Mouse (Mus musculus) heart, embryonic 16.5 days (tissue): Measurements from ENCODE around the gene Ankrd55. TPM values are rescaled to one million over a fixed set of nuclear protein-coding genes. Genes with fewer than 3 reads are reported as not detected.
"Not testable (repeated sequence)": the region's sequence is repeated elsewhere in the genome, so short reads cannot be mapped to it uniquely, and the experiment has no call there.

Experiments
- ATAC-seq: fragments of 200-750 bp; cut with Nextera tagmentation; replicated peaks from 2 replicates; pipeline ENCODE4 v1.8.0; 2017; ENCODE audit warnings: moderate number of reproducible peaks; ENCODE audit not compliant: insufficient read depth, low FRiP score; ENCODE audit errors: extremely low read depth
- H3K27ac ChIP-seq: fragments of 300-500 bp; sonication (generic); 2 replicates; pipeline ENCODE4 v1.5.1; 2014; ENCODE audit warnings: mild to moderate bottlenecking, low read length, control low read depth, moderate library complexity
- H3K27me3 ChIP-seq: fragments of 300-500 bp; sonication (generic); 2 replicates; pipeline ENCODE4 v1.6.1; 2014; ENCODE audit warnings: low read length, mixed read lengths; ENCODE audit not compliant: control insufficient read depth, insufficient read depth
- H3K36me3 ChIP-seq: fragments of 300-500 bp; sonication (generic); 2 replicates; pipeline ENCODE4 v1.6.1; 2014; ENCODE audit not compliant: control insufficient read depth, insufficient read depth
- H3K4me1 ChIP-seq: fragments of 300-500 bp; sonication (generic); 2 replicates; pipeline ENCODE4 v1.6.1; 2014; ENCODE audit warnings: low read length, mixed read lengths; ENCODE audit not compliant: control insufficient read depth, insufficient read depth
- H3K4me2 ChIP-seq: fragments of 300-500 bp; sonication (generic); 2 replicates; pipeline ENCODE4 v1.6.1; 2014; ENCODE audit warnings: low read depth, mild to moderate bottlenecking, control low read depth, low read length
- H3K4me3 ChIP-seq: fragments of 300-500 bp; sonication (generic); 2 replicates; pipeline ENCODE4 v1.5.1; 2014; ENCODE audit warnings: mild to moderate bottlenecking, control low read depth, low read length
- H3K9ac ChIP-seq: fragments of 300-500 bp; sonication (generic); 2 replicates; pipeline ENCODE4 v1.6.1; 2014; ENCODE audit warnings: low read length, control low read depth
- H3K9me3 ChIP-seq: fragments of 300-500 bp; sonication (generic); replicated peaks from 2 replicates; pipeline ENCODE4 v1.6.1; 2016; ENCODE audit warnings: low read length; ENCODE audit not compliant: control insufficient read depth
- WGBS: fragments of 180-500 bp; shearing (Covaris S2); extraction: QIAGEN DNeasy Blood & Tissue Kit; methylation state at CpG from one replicate; pipeline ENCODE4 v1.1.7; 2014; 5-methylcytosine and 5-hydroxymethylcytosine counted together
- polyA plus RNA-seq: library from polyadenylated mRNA; unstranded; fragments of >200 nt; fragmentation: Nextera tagmentation; extraction: Ambion mirVana; gene quantifications from 2 replicates; pipeline ENCODE4 v1.2.1, GENCODE M21; 2015

Gene Ankrd55
- polyA plus RNA-seq, 1 experiment from 2014 or later = 0.32 TPM

- peaks cover 16% of the 10 kb centered on the region for H3K4me1 ChIP-seq
- H3K9me3 ChIP-seq, H3K4me3 ChIP-seq, H3K27me3 ChIP-seq, H3K9ac ChIP-seq, H3K36me3 ChIP-seq: not testable (repeated sequence)
- 25% methylated on average over 3 of the region's 3 CpGs for WGBS
- peak overlapping the region; percentile 55 for H3K27ac ChIP-seq
- H3K4me2 ChIP-seq = peak overlapping the region; percentile 6; the same call in 1 of the 2 replicates
- ATAC-seq = 0 out of 2 replicates have a peak, but pooled peaks have one; percentile 21
Measured at GRCm38 (mm10) chr13:112311611-112312010, 23.4 kb downstream of the Ankrd55 start.

GRCm38 (mm10) chr13:112315442-112315841 is 27.2 kb downstream of the Ankrd55 start:
- Histone ChIP-seq H3K4me2 (no peak overlapping the region), H3K4me1 (peaks cover 17% of the 10 kb centered on the region), H3K9ac (no peak overlapping the region), H3K36me3 (no peaks in the 10 kb centered on the region), H3K27ac (no peak overlapping the region), H3K4me3 (no peak overlapping the region), H3K27me3 (no peaks in the 10 kb centered on the region), H3K9me3 (no peaks in the 10 kb centered on the region)
- ATAC-seq = no peak
- 49% methylated on average over 3 of the region's 3 CpGs for WGBS

- ATAC-seq = peak; percentile 63
- no peak overlapping the region for H3K4me3 ChIP-seq
- no peaks in the 10 kb centered on the region for H3K27me3 ChIP-seq
- no peaks in the 10 kb centered on the region for H3K9me3 ChIP-seq
- no peak overlapping the region for H3K9ac ChIP-seq
- no peaks in the 10 kb centered on the region for H3K36me3 ChIP-seq
- peaks cover 7% of the 10 kb centered on the region; the same call in 1 of the 2 replicates for H3K4me1 ChIP-seq
- H3K27ac ChIP-seq = no peak overlapping the region
- H3K4me2 ChIP-seq = no peak overlapping the region
- 53% methylated on average over 11 of the region's 11 CpGs for whole genome bisulfite sequencing
Measured at GRCm38 (mm10) chr13:112316622-112317482, 28.6 kb downstream of the Ankrd55 start.

GRCm38 (mm10) chr13:112318124-112318523 is 29.9 kb downstream of the Ankrd55 start:
- Histone ChIP-seq H3K36me3 (no peaks in the 10 kb centered on the region), H3K4me3 (no peak overlapping the region), H3K4me2 (no peak overlapping the region), H3K27ac (no peak overlapping the region), H3K9ac (no peak overlapping the region), H3K9me3 (no peaks in the 10 kb centered on the region), H3K27me3 (no peaks in the 10 kb centered on the region), H3K4me1 (peaks cover 7% of the 10 kb centered on the region; the same call in 1 of the 2 replicates)
- no peak for ATAC-seq
- 79% methylated on average over 8 of the region's 8 CpGs for WGBS

- H3K4me1 ChIP-seq = peaks cover 6% of the 10 kb centered on the region
- no peak overlapping the region for H3K4me2 ChIP-seq
- H3K27ac ChIP-seq = no peak overlapping the region
- no peak overlapping the region for H3K9ac ChIP-seq
- H3K27me3 ChIP-seq = no peaks in the 10 kb centered on the region
- ATAC-seq = no peak
- H3K9me3 ChIP-seq = no peaks in the 10 kb centered on the region
- no peaks in the 10 kb centered on the region for H3K36me3 ChIP-seq
- WGBS = 74% methylated on average over 12 of the region's 12 CpGs
- no peak overlapping the region for H3K4me3 ChIP-seq
Measured at GRCm38 (mm10) chr13:112323591-112324266, 35.5 kb downstream of the Ankrd55 start.

GRCm38 (mm10) chr13:112325126-112325525 is 36.9 kb downstream of the Ankrd55 start:
- Histone ChIP-seq H3K4me2 (no peak overlapping the region), H3K36me3 (no peaks in the 10 kb centered on the region), H3K4me1 (peaks cover 6% of the 10 kb centered on the region), H3K9me3 (no peaks in the 10 kb centered on the region), H3K9ac (no peak overlapping the region), H3K4me3 (no peak overlapping the region), H3K27ac (no peak overlapping the region), H3K27me3 (no peaks in the 10 kb centered on the region)
- ATAC-seq = no peak
- 87% methylated on average over 2 of the region's 2 CpGs for WGBS

- H3K9me3 ChIP-seq = no peaks in the 10 kb centered on the region
- peaks cover 6% of the 10 kb centered on the region for H3K4me1 ChIP-seq
- WGBS = 76% methylated on average over 7 of the region's 7 CpGs
- H3K27ac ChIP-seq = no peak overlapping the region
- H3K4me3 ChIP-seq = no peak overlapping the region
- H3K4me2 ChIP-seq = no peak overlapping the region
- no peaks in the 10 kb centered on the region for H3K27me3 ChIP-seq
- no peak overlapping the region for H3K9ac ChIP-seq
- no peak for ATAC-seq
- no peaks in the 10 kb centered on the region for H3K36me3 ChIP-seq
Measured at GRCm38 (mm10) chr13:112326403-112326802, 38.2 kb downstream of the Ankrd55 start.

GRCm38 (mm10) chr13:112326977-112327376 is 38.7 kb downstream of the Ankrd55 start:
- Histone ChIP-seq H3K9me3 (no peaks in the 10 kb centered on the region), H3K4me1 (peaks cover 10% of the 10 kb centered on the region), H3K4me3 (no peak overlapping the region), H3K27me3 (no peaks in the 10 kb centered on the region), H3K4me2 (no peak overlapping the region), H3K36me3 (no peaks in the 10 kb centered on the region), H3K27ac (peak overlapping the region; percentile 69), H3K9ac (no peak overlapping the region)
- ATAC-seq = peak; percentile 55; the same call in 1 of the 2 replicates
- WGBS = 57% methylated on average over 5 of the region's 5 CpGs

- H3K27me3 ChIP-seq = no peaks in the 10 kb centered on the region
- ATAC-seq = peak; percentile 49; the same call in 1 of the 2 replicates
- H3K36me3 ChIP-seq = no peaks in the 10 kb centered on the region
- H3K4me2 ChIP-seq = no peak overlapping the region
- no peak overlapping the region for H3K4me3 ChIP-seq
- H3K27ac ChIP-seq = peak overlapping the region; percentile 69
- H3K9me3 ChIP-seq = no peaks in the 10 kb centered on the region
- H3K9ac ChIP-seq = no peak overlapping the region
- WGBS = 21% methylated on average over 4 of the region's 4 CpGs
- H3K4me1 ChIP-seq = peaks cover 10% of the 10 kb centered on the region
Measured at GRCm38 (mm10) chr13:112327511-112327910, 39.3 kb downstream of the Ankrd55 start.
